Mouse (Mus musculus) brain, adult 2 months (tissue): ENCODE results near the gene Qser1.

Source experiments
- DNase-seq: peaks from one replicate; pipeline ENCODE4 v3.0.0; 2011; ENCODE audit warnings: low read depth, low spot score

Gene Qser1

GRCm38 (mm10) chr2:104736241-104736640 lies 80.3 kb downstream of the Qser1 start:
- DNase-seq, result no peak

GRCm38 (mm10) chr2:104732562-104733256 lies 83.9 kb downstream of the Qser1 start:
- DNase-seq, result peak; percentile 42

GRCm38 (mm10) chr2:104732033-104732444 lies 84.5 kb downstream of the Qser1 start:
- no peak for DNase-seq

GRCm38 (mm10) chr2:104727369-104727768 lies 89.2 kb downstream of the Qser1 start:
- DNase-seq, result peak; percentile 66

GRCm38 (mm10) chr2:104722021-104722420 lies 94.5 kb downstream of the Qser1 start:
- DNase-seq, result no peak

- DNase-seq, result no peak
Observed at GRCm38 (mm10) chr2:104717827-104718226, 98.7 kb downstream of the Qser1 start.

- no peak for DNase-seq
Observed at GRCm38 (mm10) chr2:104717231-104717735, 99.3 kb downstream of the Qser1 start.

GRCm38 (mm10) chr2:104716279-104716678 lies 100.3 kb downstream of the Qser1 start, which contains the start of gene Pin1rt1:
Gene Pin1rt1 (minus strand): TSS chr2:104716379.
- DNase-seq, result no peak

GRCm38 (mm10) chr2:104714254-104714691 lies 102.3 kb downstream of the Qser1 start:
- peak; percentile 75 for DNase-seq

- no peak for DNase-seq
Observed at GRCm38 (mm10) chr2:104712486-104712809, 104.1 kb downstream of the Qser1 start.

- DNase-seq, result peak; percentile 83
Observed at GRCm38 (mm10) chr2:104711585-104712485, 104.7 kb downstream of the Qser1 start, which contains the start of gene Tcp11l1. Gene Tcp11l1 (minus strand): TSS chr2:104712169.

- peak; percentile 31 for DNase-seq
Observed at GRCm38 (mm10) chr2:104710670-104711370, 105.7 kb downstream of the Qser1 start.

GRCm38 (mm10) chr2:104709786-104710337 lies 106.7 kb downstream of the Qser1 start:
- DNase-seq, result no peak
